Mouse (Mus musculus) intestine, postnatal 0 days (tissue): ENCODE data around the gene Itgb3. TPM values are rescaled to one million over a fixed set of nuclear protein-coding genes. Genes with fewer than 3 reads are reported as not detected.

ENCODE experiments used
- ATAC-seq: fragments of 200-750 bp; cut with Nextera tagmentation; 2 replicates; pipeline ENCODE4 v1.8.0; 2017; ENCODE audit warnings: mild to moderate bottlenecking, moderate TSS enrichment, moderate library complexity
- H3K27ac ChIP-seq: fragments of 300-500 bp; sonication (generic); 2 replicates; pipeline ENCODE4 v1.5.1; 2014; ENCODE audit warnings: mild to moderate bottlenecking, low read depth, low read length, moderate library complexity
- H3K27me3 ChIP-seq: fragments of 300-500 bp; sonication (generic); replicated peaks from 2 replicates; pipeline ENCODE4 v1.6.1; 2014; ENCODE audit warnings: low read length, mixed read lengths; ENCODE audit not compliant: control insufficient read depth, insufficient read depth
- H3K36me3 ChIP-seq: fragments of 300-500 bp; sonication (generic); 2 replicates; pipeline ENCODE4 v1.6.1; 2014; ENCODE audit warnings: mild to moderate bottlenecking, moderate library complexity; ENCODE audit not compliant: control insufficient read depth, insufficient read depth
- H3K4me1 ChIP-seq: fragments of 300-500 bp; sonication (generic); replicated peaks from 2 replicates; pipeline ENCODE4 v1.6.1; 2014; ENCODE audit warnings: antibody characterized with exemption, low read length, mixed read lengths; ENCODE audit not compliant: control insufficient read depth, insufficient read depth
- H3K4me2 ChIP-seq: fragments of 300-500 bp; sonication (generic); replicated peaks from 2 replicates; pipeline ENCODE4 v1.6.1; 2014; ENCODE audit warnings: low read depth, mild to moderate bottlenecking, moderate library complexity
- H3K4me3 ChIP-seq: fragments of 300-500 bp; sonication (generic); 2 replicates; pipeline ENCODE4 v1.5.1; 2014; ENCODE audit warnings: low read depth, low read length
- H3K9ac ChIP-seq: fragments of 300-500 bp; sonication (generic); 2 replicates; pipeline ENCODE4 v1.6.1; 2014; ENCODE audit warnings: mild to moderate bottlenecking, low read depth, low read length
- H3K9me3 ChIP-seq: fragments of 300-500 bp; sonication (generic); 2 replicates; pipeline ENCODE4 v1.6.1; 2016; ENCODE audit warnings: mixed run types; ENCODE audit not compliant: control insufficient read depth
- CTCF ChIP-seq: sonication (generic); IDR thresholded peaks from 2 replicates; pipeline ENCODE4 v1.5.1; 2016; ENCODE audit warnings: low read depth, mild to moderate bottlenecking, control low read depth, antibody characterized with exemption, moderate library complexity
- WGBS: fragments of 180-500 bp; shearing (Covaris S2); extraction: QIAGEN DNeasy Blood & Tissue Kit; methylation state at CpG from one replicate; pipeline ENCODE4 v1.1.7; 2014; 5-methylcytosine and 5-hydroxymethylcytosine counted together
- polyA plus RNA-seq: library from polyadenylated mRNA; unstranded; fragments of >200 nt; fragmentation: Nextera tagmentation; extraction: Ambion mirVana; gene quantifications from 2 replicates; pipeline ENCODE4 v1.2.1, GENCODE M21; 2015

Itgb3 gene
- polyA plus RNA-seq, 1 experiment from 2014 or later, result 5.3 TPM

DNA sequence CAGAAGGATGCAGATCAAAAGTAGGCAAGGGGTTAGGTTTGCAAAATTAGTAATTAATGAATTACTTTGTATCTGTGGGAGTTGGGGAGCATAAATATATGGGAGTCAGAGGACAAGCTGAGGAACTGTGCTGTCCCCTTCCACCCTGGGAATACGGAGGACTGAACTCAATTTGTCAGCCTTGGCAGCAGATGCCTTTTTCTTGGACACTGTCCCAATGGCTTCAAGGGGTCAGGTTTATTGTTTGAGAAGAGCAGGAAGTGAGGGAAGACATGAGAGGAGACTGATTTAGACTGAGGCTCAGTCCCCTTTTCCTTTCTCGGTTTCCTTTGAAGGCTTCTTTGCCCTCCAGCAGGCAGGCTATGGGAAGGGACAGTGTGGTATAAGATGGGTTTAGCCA is 35.2 kb upstream of the Itgb3 start:
- Histone ChIP-seq H3K4me1 (no peaks in the 10 kb centered on the region), H3K27me3 (peaks cover 4% of the 10 kb centered on the region; the same call in 1 of the 2 replicates), H3K9me3 (no peaks in the 10 kb centered on the region), H3K4me2 (no peak overlapping the region), H3K9ac (no peak overlapping the region), H3K36me3 (no peaks in the 10 kb centered on the region), H3K27ac (no peak overlapping the region), H3K4me3 (no peak overlapping the region)
- TF ChIP-seq CTCF, result no peak
- ATAC-seq, result no peak
- WGBS, result 51% methylated on average over 2 of the region's 2 CpGs

DNA sequence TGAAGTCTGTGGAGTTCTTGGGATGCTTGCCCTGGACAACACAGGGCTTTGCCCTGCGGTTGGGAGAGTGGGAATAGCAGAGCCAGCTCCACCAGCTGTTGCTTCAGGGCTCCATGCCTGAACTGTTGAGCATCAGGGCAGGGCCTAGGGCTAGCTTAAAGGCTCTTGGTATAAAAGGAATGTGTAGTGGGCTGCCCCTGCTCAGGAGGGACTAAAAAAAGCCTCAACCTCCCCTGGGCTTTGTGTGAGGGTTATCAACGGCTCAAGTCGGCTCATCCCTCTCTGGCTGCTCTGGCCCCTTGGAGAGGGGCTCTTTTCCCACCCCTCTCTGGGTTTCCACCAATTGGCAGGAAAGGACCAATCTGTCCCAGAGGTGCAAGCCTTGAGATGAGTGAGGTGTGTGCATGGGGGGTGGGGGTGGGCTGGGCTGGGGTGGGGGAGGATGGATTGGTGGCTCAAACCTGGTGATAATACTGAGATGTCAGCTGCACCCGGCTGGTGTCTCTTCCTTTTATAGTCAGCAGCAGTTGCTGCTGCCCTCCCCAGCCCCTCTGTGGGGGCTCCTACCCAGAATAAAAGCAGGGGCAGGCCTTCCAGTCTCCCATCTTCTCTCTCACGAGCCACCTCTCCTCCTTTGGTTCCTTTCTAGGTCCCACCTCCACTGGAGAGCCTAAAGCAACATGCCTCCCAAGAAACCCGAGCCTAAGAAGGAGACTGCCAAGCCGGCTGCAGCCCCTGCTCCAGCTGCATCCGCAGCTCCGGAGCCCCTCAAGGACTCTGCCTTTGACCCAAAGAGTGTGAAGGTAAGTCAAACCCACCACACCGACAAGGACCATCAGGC is 30.8 kb upstream of the Itgb3 start:
- H3K4me1 ChIP-seq, result no peaks in the 10 kb centered on the region
- H3K9me3 ChIP-seq, result no peaks in the 10 kb centered on the region
- H3K27ac ChIP-seq, result no peak overlapping the region
- no peak overlapping the region for H3K4me3 ChIP-seq
- H3K36me3 ChIP-seq, result no peaks in the 10 kb centered on the region
- ATAC-seq, result no peak
- no peak overlapping the region for H3K9ac ChIP-seq
- TF ChIP-seq CTCF, result no peak
- no peak overlapping the region for H3K4me2 ChIP-seq
- H3K27me3 ChIP-seq, result peaks cover 5% of the 10 kb centered on the region; the same call in 1 of the 2 replicates
- WGBS, result 59% methylated on average over 10 of the region's 10 CpGs

DNA sequence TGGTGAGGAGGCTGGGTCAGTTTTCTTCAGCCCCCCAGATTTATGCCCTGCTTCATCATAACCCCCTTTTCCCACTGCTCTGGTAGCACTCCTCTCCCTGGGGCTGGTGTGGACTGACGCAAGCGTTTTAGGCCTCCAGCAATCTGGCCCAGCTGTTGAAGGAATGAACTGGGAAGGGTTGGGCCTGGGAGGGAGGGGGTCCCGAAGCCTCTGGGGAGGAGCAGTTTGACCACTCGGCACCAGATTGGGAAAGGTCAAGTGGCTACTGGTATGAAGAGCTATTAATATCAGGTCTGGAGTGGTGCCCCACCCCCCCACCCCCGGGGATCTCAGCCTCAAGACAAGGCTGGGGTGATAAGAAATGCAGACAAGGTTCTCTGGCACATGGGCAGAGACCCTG is 29.7 kb upstream of the Itgb3 start:
- no peak for ATAC-seq
- 37% methylated on average over 5 of the region's 5 CpGs for WGBS
- no peak overlapping the region for H3K27ac ChIP-seq

DNA sequence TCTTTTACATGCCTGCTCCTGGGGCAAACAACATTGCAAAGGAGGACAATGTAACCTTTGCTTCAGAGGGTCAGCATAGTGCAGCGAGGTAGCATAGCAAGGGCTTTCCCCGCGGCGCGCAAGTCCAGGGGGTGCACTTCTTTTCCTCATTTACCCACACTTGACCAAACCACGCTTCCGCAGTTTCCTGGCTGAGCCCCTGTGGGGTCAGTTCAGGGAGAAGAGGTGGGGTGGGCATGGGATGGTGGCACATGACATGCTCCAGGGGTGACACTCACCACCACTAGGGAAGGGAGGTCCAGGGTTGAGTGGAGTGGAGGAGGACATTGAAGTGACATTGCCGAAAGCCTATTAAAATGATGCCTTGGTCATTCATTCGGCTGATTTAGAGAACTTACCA is 28.7 kb upstream of the Itgb3 start:
- no peak for ATAC-seq
- Histone ChIP-seq H3K27me3 (0 out of 2 replicates have a peak, but pooled peaks cover 4% of the 10 kb centered on the region), H3K27ac (no peak overlapping the region), H3K9ac (no peak overlapping the region), H3K4me3 (no peak overlapping the region), H3K4me2 (no peak overlapping the region), H3K4me1 (no peaks in the 10 kb centered on the region), H3K9me3 (no peaks in the 10 kb centered on the region), H3K36me3 (no peaks in the 10 kb centered on the region)
- no peak for TF ChIP-seq CTCF
- 82% methylated on average over 9 of the region's 9 CpGs for WGBS

More for the DNA sequence above, 29.7 kb upstream of the Itgb3 start:
- Histone ChIP-seq H3K4me3 (no peak overlapping the region), H3K4me1 (no peaks in the 10 kb centered on the region), H3K27me3 (0 out of 2 replicates have a peak, but pooled peaks cover 4% of the 10 kb centered on the region), H3K36me3 (no peaks in the 10 kb centered on the region), H3K4me2 (no peak overlapping the region), H3K9me3 (no peaks in the 10 kb centered on the region), H3K9ac (no peak overlapping the region)
- TF ChIP-seq CTCF, result no peak

DNA sequence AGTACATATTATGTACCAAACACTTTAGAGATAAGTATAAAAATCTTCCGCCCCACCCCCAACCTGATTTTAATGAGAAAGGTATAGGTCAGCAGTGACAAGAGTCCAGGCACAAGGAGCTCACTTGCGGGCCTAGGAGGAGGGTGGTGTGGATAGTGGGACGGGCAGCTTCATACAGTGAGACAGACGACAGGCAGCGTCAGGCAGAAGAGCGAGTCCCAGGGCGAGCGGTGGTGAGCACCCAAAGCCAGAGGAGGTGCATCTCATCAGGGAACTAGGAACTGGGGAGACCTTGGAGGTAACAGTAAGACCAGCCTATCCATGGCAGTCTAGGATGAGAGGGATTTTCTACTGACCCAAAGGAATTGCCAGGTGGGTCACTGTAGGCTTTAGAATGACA is 28.2 kb upstream of the Itgb3 start:
- no peak for TF ChIP-seq CTCF
- ATAC-seq, result no peak
- Histone ChIP-seq H3K9ac (no peak overlapping the region), H3K27me3 (0 out of 2 replicates have a peak, but pooled peaks cover 4% of the 10 kb centered on the region), H3K27ac (no peak overlapping the region), H3K4me2 (no peak overlapping the region), H3K36me3 (no peaks in the 10 kb centered on the region), H3K4me3 (no peak overlapping the region), H3K4me1 (no peaks in the 10 kb centered on the region), H3K9me3 (no peaks in the 10 kb centered on the region)
- WGBS, result 94% methylated on average over 8 of the region's 8 CpGs

DNA sequence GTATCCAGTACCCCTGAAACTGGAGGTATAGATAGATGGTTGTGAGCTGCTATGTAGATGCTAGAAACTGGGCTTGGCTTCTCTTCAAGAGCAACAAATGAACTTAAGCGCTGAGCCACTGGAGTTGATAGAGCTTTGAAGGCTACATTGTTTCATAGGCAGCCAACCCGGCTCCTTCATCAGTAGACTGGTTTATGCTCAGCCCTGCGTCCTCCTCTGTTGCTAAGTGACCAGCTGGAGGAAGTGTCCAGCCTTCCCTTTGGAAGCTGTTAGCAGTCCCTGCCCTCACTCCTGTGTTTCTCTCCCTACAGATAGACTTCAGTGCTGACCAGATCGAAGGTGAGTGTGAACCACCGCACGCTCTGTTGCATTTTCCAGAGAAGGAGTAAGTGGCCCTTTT is 27.7 kb upstream of the Itgb3 start:
- H3K4me2 ChIP-seq, result no peak overlapping the region
- H3K9me3 ChIP-seq, result no peaks in the 10 kb centered on the region
- ATAC-seq, result no peak
- no peaks in the 10 kb centered on the region for H3K36me3 ChIP-seq
- 0 out of 2 replicates have a peak, but pooled peaks cover 4% of the 10 kb centered on the region for H3K27me3 ChIP-seq
- no peak for TF ChIP-seq CTCF
- WGBS, result 59% methylated on average over 6 of the region's 6 CpGs
- no peak overlapping the region for H3K4me3 ChIP-seq
- H3K27ac ChIP-seq, result no peak overlapping the region
- no peak overlapping the region for H3K9ac ChIP-seq
- no peaks in the 10 kb centered on the region for H3K4me1 ChIP-seq
